Mouse (Mus musculus): ENCODE data around the gene Osbpl5. TPM values are rescaled to one million over a fixed set of nuclear protein-coding genes. Genes with fewer than 3 reads are reported as not detected.

The Osbpl5 gene
- polyA plus RNA-seq, 1 experiment from 2014 or later: 63.2 TPM

GRCm38 (mm10) chr7:143776137-143776536 is 19.4 kb upstream of the Osbpl5 start:
- 30% methylated on average over 3 of the region's 3 CpGs for WGBS

GRCm38 (mm10) chr7:143769461-143769860 is 12.7 kb upstream of the Osbpl5 start:
- Histone ChIP-seq H3K9me3 (no peaks in the 10 kb centered on the region), H3K4me3 (no peak overlapping the region), H3K27me3 (peaks cover 23% of the 10 kb centered on the region), H3K36me3 (no peaks in the 10 kb centered on the region), H3K9ac (no peak overlapping the region), H3K4me2 (no peak overlapping the region), H3K27ac (no peak overlapping the region), H3K4me1 (no peaks in the 10 kb centered on the region)
- 26% methylated on average over 1 of the region's 1 CpGs for whole genome bisulfite sequencing
- no peak for ATAC-seq (ENCODE audit: insufficient number of reproducible peaks, low FRiP score, low TSS enrichment, low read depth)

More at GRCm38 (mm10) chr7:143776137-143776536, 19.4 kb upstream of the Osbpl5 start:
- no peak for ATAC-seq (ENCODE audit: insufficient number of reproducible peaks, low FRiP score, low TSS enrichment, low read depth)
- H3K36me3 ChIP-seq: no peaks in the 10 kb centered on the region
- no peak overlapping the region for H3K27ac ChIP-seq
- no peak overlapping the region for H3K4me3 ChIP-seq
- H3K9me3 ChIP-seq: no peaks in the 10 kb centered on the region
- no peak overlapping the region for H3K4me2 ChIP-seq
- no peaks in the 10 kb centered on the region for H3K4me1 ChIP-seq
- no peaks in the 10 kb centered on the region for H3K27me3 ChIP-seq
- H3K9ac ChIP-seq: no peak overlapping the region

- no peaks in the 10 kb centered on the region for H3K9me3 ChIP-seq
- H3K4me3 ChIP-seq: no peak overlapping the region
- H3K4me1 ChIP-seq: no peaks in the 10 kb centered on the region
- no peak overlapping the region for H3K9ac ChIP-seq
- no peak for ATAC-seq (ENCODE audit: insufficient number of reproducible peaks, low FRiP score, low TSS enrichment, low read depth)
- no peaks in the 10 kb centered on the region for H3K36me3 ChIP-seq
- no peak overlapping the region for H3K4me2 ChIP-seq
- 68% methylated on average over 6 of the region's 6 CpGs for WGBS
- peaks cover 31% of the 10 kb centered on the region for H3K27me3 ChIP-seq
- H3K27ac ChIP-seq: no peak overlapping the region
Observed at GRCm38 (mm10) chr7:143768267-143768666, 11.5 kb upstream of the Osbpl5 start.

GRCm38 (mm10) chr7:143766893-143767292 is 10.1 kb upstream of the Osbpl5 start, which contains the start of gene Mrgprg:
Gene Mrgprg, minus strand, starts transcription at chr7:143766993.
- H3K27me3 ChIP-seq: peaks cover 31% of the 10 kb centered on the region
- WGBS: 36% methylated on average over 6 of the region's 6 CpGs

GRCm38 (mm10) chr7:143764876-143765530 is 8.2 kb upstream of the Osbpl5 start:
- no peak for ATAC-seq (ENCODE audit: insufficient number of reproducible peaks, low FRiP score, low TSS enrichment, low read depth)
- H3K4me3 ChIP-seq: no peak overlapping the region
- H3K36me3 ChIP-seq: no peaks in the 10 kb centered on the region
- no peaks in the 10 kb centered on the region for H3K9me3 ChIP-seq
- H3K4me1 ChIP-seq: no peaks in the 10 kb centered on the region
- H3K9ac ChIP-seq: no peak overlapping the region
- no peak overlapping the region for H3K27ac ChIP-seq
- H3K27me3 ChIP-seq: peaks cover 31% of the 10 kb centered on the region
- WGBS: 69% methylated on average over 19 of the region's 19 CpGs
- no peak overlapping the region for H3K4me2 ChIP-seq

More at GRCm38 (mm10) chr7:143766893-143767292, 10.1 kb upstream of the Osbpl5 start, which contains the start of gene Mrgprg:
- no peak within 1 kb of the TSS for H3K9ac ChIP-seq
- H3K27ac ChIP-seq: no peak within 1 kb of the TSS
- H3K4me2 ChIP-seq: no peak within 1 kb of the TSS
- H3K36me3 ChIP-seq: no peaks in the 10 kb centered on the region
- ATAC-seq (ENCODE audit: insufficient number of reproducible peaks, low FRiP score, low TSS enrichment, low read depth): no peak
- no peaks in the 10 kb centered on the region for H3K4me1 ChIP-seq
- no peaks in the 10 kb centered on the region for H3K9me3 ChIP-seq
- H3K4me3 ChIP-seq: no peak within 1 kb of the TSS

GRCm38 (mm10) chr7:143763794-143764193 is 7.0 kb upstream of the Osbpl5 start:
- Histone ChIP-seq H3K4me3 (no peak overlapping the region), H3K4me1 (no peaks in the 10 kb centered on the region), H3K27ac (no peak overlapping the region), H3K9ac (no peak overlapping the region), H3K4me2 (no peak overlapping the region), H3K9me3 (no peaks in the 10 kb centered on the region), H3K36me3 (no peaks in the 10 kb centered on the region), H3K27me3 (peaks cover 31% of the 10 kb centered on the region)
- WGBS: 11% methylated on average over 3 of the region's 3 CpGs
- 0 out of 2 replicates have a peak, but pooled peaks have one; percentile 37 for ATAC-seq (ENCODE audit: insufficient number of reproducible peaks, low FRiP score, low TSS enrichment, low read depth)

GRCm38 (mm10) chr7:143758956-143759355 is 2.2 kb upstream of the Osbpl5 start:
- no peak overlapping the region for H3K9ac ChIP-seq
- ATAC-seq (ENCODE audit: insufficient number of reproducible peaks, low FRiP score, low TSS enrichment, low read depth): no peak
- no peak overlapping the region for H3K4me3 ChIP-seq
- peaks cover 23% of the 10 kb centered on the region for H3K27me3 ChIP-seq
- no peak overlapping the region for H3K27ac ChIP-seq
- 53% methylated on average over 3 of the region's 3 CpGs for WGBS
- no peaks in the 10 kb centered on the region for H3K9me3 ChIP-seq
- peaks cover 11% of the 10 kb centered on the region for H3K4me1 ChIP-seq
- no peak overlapping the region for H3K4me2 ChIP-seq
- H3K36me3 ChIP-seq: no peaks in the 10 kb centered on the region

GRCm38 (mm10) chr7:143757696-143758095 is 911 bp upstream of the Osbpl5 start:
- no peak for ATAC-seq (ENCODE audit: insufficient number of reproducible peaks, low FRiP score, low TSS enrichment, low read depth)
- Histone ChIP-seq H3K4me3 (no peak overlapping the region), H3K9me3 (no peaks in the 10 kb centered on the region), H3K4me2 (0 out of 2 replicates have a peak overlapping the region, but pooled peaks have one; percentile 86), H3K9ac (no peak overlapping the region), H3K27ac (no peak overlapping the region), H3K36me3 (no peaks in the 10 kb centered on the region), H3K4me1 (peaks cover 11% of the 10 kb centered on the region), H3K27me3 (peaks cover 20% of the 10 kb centered on the region)
- WGBS: 71% methylated on average over 3 of the region's 3 CpGs

GRCm38 (mm10) chr7:143757027-143757390 is 224 bp upstream of the Osbpl5 start:
- peak overlapping the region; percentile 40 for H3K4me3 ChIP-seq
- H3K9me3 ChIP-seq: no peaks in the 10 kb centered on the region
- H3K4me2 ChIP-seq: peak overlapping the region; percentile 86
- H3K27me3 ChIP-seq: peaks cover 20% of the 10 kb centered on the region; the same call in 1 of the 2 replicates
- under 1% methylated on average over 15 of the region's 15 CpGs for WGBS
- peak; percentile 83 for ATAC-seq (ENCODE audit: insufficient number of reproducible peaks, low FRiP score, low TSS enrichment, low read depth)
- peaks cover 11% of the 10 kb centered on the region for H3K4me1 ChIP-seq
- H3K9ac ChIP-seq: 0 out of 2 replicates have a peak overlapping the region, but pooled peaks have one; percentile 23
- H3K27ac ChIP-seq: no peak overlapping the region
- H3K36me3 ChIP-seq: no peaks in the 10 kb centered on the region

- Histone ChIP-seq H3K4me2 (no peak overlapping the region), H3K9ac (no peak overlapping the region), H3K4me3 (no peak overlapping the region), H3K27me3 (peaks cover 20% of the 10 kb centered on the region; the same call in 1 of the 2 replicates), H3K9me3 (no peaks in the 10 kb centered on the region), H3K4me1 (peaks cover 11% of the 10 kb centered on the region), H3K27ac (no peak overlapping the region), H3K36me3 (no peaks in the 10 kb centered on the region)
- WGBS: 77% methylated on average over 9 of the region's 9 CpGs
- ATAC-seq (ENCODE audit: insufficient number of reproducible peaks, low FRiP score, low TSS enrichment, low read depth): no peak
Observed at GRCm38 (mm10) chr7:143755357-143756124, 1.2 kb downstream of the Osbpl5 start.

- Histone ChIP-seq H3K27me3 (peaks cover 20% of the 10 kb centered on the region; the same call in 1 of the 2 replicates), H3K36me3 (no peaks in the 10 kb centered on the region), H3K4me2 (no peak overlapping the region), H3K9me3 (no peaks in the 10 kb centered on the region), H3K9ac (no peak overlapping the region), H3K27ac (no peak overlapping the region), H3K4me3 (no peak overlapping the region), H3K4me1 (peaks cover 11% of the 10 kb centered on the region)
- WGBS: 42% methylated on average over 5 of the region's 5 CpGs
- ATAC-seq (ENCODE audit: insufficient number of reproducible peaks, low FRiP score, low TSS enrichment, low read depth): no peak
Observed at GRCm38 (mm10) chr7:143753990-143754715, 2.6 kb downstream of the Osbpl5 start.
